16 mouse cellular contexts compared by ENCODE assay signal in genomic region chr19:40748559-40748958, GRCm38 (mm10). TPM values are rescaled to one million over a fixed set of nuclear protein-coding genes. Genes with fewer than 3 reads are reported as not detected.
A peak's percentile ranks its signal among the peaks of the same experiment; 100 is the strongest.
DNase-seq lines count a peak whose midpoint lies in the region; ATAC-seq lines count a peak whose summit lies in the region.
"Had no signal": no experiment of that assay in that cellular context is flagged by ENCODE, and none has a peak within 500 bp of the region (broad histone marks: within the 10 kb centered on the region; RNA-seq: fewer than 3 reads in every experiment).

TSS of gene Cc2d2b (plus strand) at chr19:40748753.

- H3K9ac ChIP-seq in forebrain, embryonic 11.5 days (ENCODE audit: low read length): no peak within 1 kb of the TSS
- H3K9ac ChIP-seq in heart, embryonic 16.5 days (ENCODE audit: low read length): no peak within 1 kb of the TSS
- no peak within 1 kb of the TSS for H3K9ac ChIP-seq in midbrain, embryonic 16.5 days (ENCODE audit: low read depth, low read length)
- no peak within 1 kb of the TSS for H3K9ac ChIP-seq in limb, embryonic 13.5 days
- H3K9ac ChIP-seq: liver, embryonic 14.5 days had no signal

- WGBS in forebrain, embryonic 10.5 days: 76% methylated on average over 17 of the region's 17 CpGs
- 80% methylated on average over 14 of the region's 17 CpGs for WGBS in forebrain, embryonic 11.5 days
- 47% methylated on average over 16 of the region's 17 CpGs for WGBS in heart, embryonic 16.5 days
- 78% methylated on average over 16 of the region's 17 CpGs for WGBS in midbrain, embryonic 16.5 days
- WGBS in midbrain, embryonic 10.5 days: 71% methylated on average over 14 of the region's 17 CpGs
- WGBS in limb, embryonic 13.5 days: 61% methylated on average over 16 of the region's 17 CpGs

- H3K4me3 ChIP-seq in forebrain, embryonic 10.5 days: peak within 1 kb of the TSS; percentile 22; the same call in 1 of the 2 replicates
- no peak within 1 kb of the TSS for H3K4me3 ChIP-seq in forebrain, embryonic 11.5 days (ENCODE audit: low read depth, low read length)
- no peak within 1 kb of the TSS; the same call in 1 of the 2 replicates for H3K4me3 ChIP-seq in heart, embryonic 16.5 days (ENCODE audit: low read length)
- no peak within 1 kb of the TSS for H3K4me3 ChIP-seq in midbrain, embryonic 16.5 days (ENCODE audit: low read depth, low read length)
- no peak within 1 kb of the TSS for H3K4me3 ChIP-seq in midbrain, embryonic 10.5 days
- H3K4me3 ChIP-seq in limb, embryonic 13.5 days: peak within 1 kb of the TSS; percentile 11; the same call in 1 of the 2 replicates

- H3K27me3 ChIP-seq in forebrain, embryonic 10.5 days (ENCODE audit: poor library complexity, severe bottlenecking): no peaks in the 10 kb centered on the region
- no peaks in the 10 kb centered on the region for H3K27me3 ChIP-seq in forebrain, embryonic 11.5 days (ENCODE audit: control insufficient read depth, insufficient read depth, low read length)
- H3K27me3 ChIP-seq in heart, embryonic 16.5 days (ENCODE audit: control insufficient read depth, insufficient read depth, low read length): no peaks in the 10 kb centered on the region
- H3K27me3 ChIP-seq in midbrain, embryonic 16.5 days (ENCODE audit: control insufficient read depth, insufficient read depth, low read depth, low read length): no peaks in the 10 kb centered on the region
- no peaks in the 10 kb centered on the region for H3K27me3 ChIP-seq in midbrain, embryonic 10.5 days (ENCODE audit: low read depth, poor library complexity, severe bottlenecking)
- H3K27me3 ChIP-seq in limb, embryonic 13.5 days: no peaks in the 10 kb centered on the region

- no peak within 1 kb of the TSS for H3K4me2 ChIP-seq in forebrain, embryonic 11.5 days (ENCODE audit: low read depth, low read length, severe bottlenecking)
- H3K4me2 ChIP-seq in heart, embryonic 16.5 days (ENCODE audit: low read depth, low read length): peak within 1 kb of the TSS; percentile 39; the same call in 1 of the 2 replicates
- no peak within 1 kb of the TSS for H3K4me2 ChIP-seq in midbrain, embryonic 16.5 days (ENCODE audit: low read length)
- peak within 1 kb of the TSS; percentile 35 for H3K4me2 ChIP-seq in limb, embryonic 13.5 days (replicated peaks)

- no peak for ATAC-seq in forebrain, embryonic 11.5 days (replicated peaks; ENCODE audit: low FRiP score)
- no peak for ATAC-seq in heart, embryonic 16.5 days (replicated peaks; ENCODE audit: extremely low read depth, insufficient read depth, low FRiP score)
- 0 out of 2 replicates have a peak, but pooled peaks have one; percentile 45 for ATAC-seq in midbrain, embryonic 16.5 days
- no peak for ATAC-seq in limb, embryonic 13.5 days (ENCODE audit: low FRiP score, low read depth)

- no peak within 1 kb of the TSS for H3K27ac ChIP-seq in forebrain, embryonic 10.5 days
- H3K27ac ChIP-seq in forebrain, embryonic 11.5 days (ENCODE audit: low read depth, low read length): no peak within 1 kb of the TSS
- no peak within 1 kb of the TSS for H3K27ac ChIP-seq in heart, embryonic 16.5 days (ENCODE audit: low read length)
- H3K27ac ChIP-seq in midbrain, embryonic 16.5 days (ENCODE audit: low read length): no peak within 1 kb of the TSS
- H3K27ac ChIP-seq in midbrain, embryonic 10.5 days (replicated peaks): no peak within 1 kb of the TSS
- no peak within 1 kb of the TSS for H3K27ac ChIP-seq in limb, embryonic 13.5 days
- H3K27ac ChIP-seq: liver, embryonic 14.5 days; macrophage had no signal

- H3K4me1 ChIP-seq in forebrain, embryonic 10.5 days: no peaks in the 10 kb centered on the region
- H3K4me1 ChIP-seq in forebrain, embryonic 11.5 days (replicated peaks; ENCODE audit: control insufficient read depth, insufficient read depth, low read length): no peaks in the 10 kb centered on the region
- no peaks in the 10 kb centered on the region for H3K4me1 ChIP-seq in heart, embryonic 16.5 days (ENCODE audit: control insufficient read depth, insufficient read depth, low read length)
- H3K4me1 ChIP-seq in midbrain, embryonic 16.5 days (ENCODE audit: control insufficient read depth, insufficient read depth, low read length): no peaks in the 10 kb centered on the region
- H3K4me1 ChIP-seq in midbrain, embryonic 10.5 days: no peaks in the 10 kb centered on the region
- H3K4me1 ChIP-seq in limb, embryonic 13.5 days: no peaks in the 10 kb centered on the region

- no peak for DNase-seq in forebrain, embryonic 10.5 days (ENCODE audit: extremely low spot score, low spot score)
- DNase-seq in forebrain, embryonic 11.5 days (ENCODE audit: low spot score): no peak
- DNase-seq in heart, adult 9 months (ENCODE audit: low spot score in 2 of 2): no peak
- no peak for DNase-seq in midbrain, embryonic 10.5 days (ENCODE audit: low spot score)
- no peak for DNase-seq in gastrocnemius, adult 18-20 months (ENCODE audit: low spot score)
- DNase-seq: cerebellum, adult 8-10 months; kidney, adult 2 months; kidney, postnatal 4 days; right cerebral cortex, postnatal 25 days; thymus, postnatal 25 days had no signal

- H3K9me3 ChIP-seq in forebrain, embryonic 10.5 days: no peaks in the 10 kb centered on the region
- no peaks in the 10 kb centered on the region for H3K9me3 ChIP-seq in forebrain, embryonic 11.5 days (ENCODE audit: control insufficient read depth, low read length)
- no peaks in the 10 kb centered on the region for H3K9me3 ChIP-seq in heart, embryonic 16.5 days (replicated peaks; ENCODE audit: control insufficient read depth, low read length)
- no peaks in the 10 kb centered on the region for H3K9me3 ChIP-seq in midbrain, embryonic 16.5 days (replicated peaks; ENCODE audit: control insufficient read depth, low read length, poor library complexity, severe bottlenecking)
- H3K9me3 ChIP-seq in midbrain, embryonic 10.5 days (replicated peaks): no peaks in the 10 kb centered on the region
- H3K9me3 ChIP-seq in limb, embryonic 13.5 days: no peaks in the 10 kb centered on the region
- H3K9me3 ChIP-seq: G1E had no signal

- no peaks in the 10 kb centered on the region for H3K36me3 ChIP-seq in forebrain, embryonic 10.5 days (replicated peaks)
- H3K36me3 ChIP-seq in forebrain, embryonic 11.5 days (ENCODE audit: control insufficient read depth, insufficient read depth, low read length): no peaks in the 10 kb centered on the region
- no peaks in the 10 kb centered on the region for H3K36me3 ChIP-seq in heart, embryonic 16.5 days (ENCODE audit: control insufficient read depth, insufficient read depth)
- H3K36me3 ChIP-seq in midbrain, embryonic 16.5 days (ENCODE audit: control insufficient read depth, insufficient read depth, low read length): no peaks in the 10 kb centered on the region
- no peaks in the 10 kb centered on the region for H3K36me3 ChIP-seq in midbrain, embryonic 10.5 days
- H3K36me3 ChIP-seq in limb, embryonic 13.5 days: no peaks in the 10 kb centered on the region
- H3K36me3 ChIP-seq: G1E had no signal

RNA-seq across cellular contexts. Expression of gene Cc2d2b, which starts in this region (rescaled TPM):
- 0.05 and 0.06 TPM in 2 replicates for polyA plus RNA-seq in forebrain, embryonic 10.5 days (2016; fragmentation: Nextera tagmentation; extraction: Ambion mirVana)
- 0.11 and 0.12 TPM in 2 replicates for polyA plus RNA-seq in forebrain, embryonic 11.5 days (2014; fragmentation: Nextera tagmentation; extraction: Ambion mirVana)
- polyA plus RNA-seq in heart, embryonic 16.5 days (2015; fragmentation: Nextera tagmentation; extraction: Ambion mirVana): not detected in 2 replicates
- polyA plus RNA-seq in midbrain, embryonic 16.5 days (2015; fragmentation: Nextera tagmentation; extraction: Ambion mirVana): 0.19 and 0.42 TPM in 2 replicates
- 0.06 and 0.22 TPM in 2 replicates for polyA plus RNA-seq in midbrain, embryonic 10.5 days (2016; fragmentation: Nextera tagmentation; extraction: Ambion mirVana)
- 0.22 and 0.25 TPM in 2 replicates for polyA plus RNA-seq in limb, embryonic 13.5 days (2015; fragmentation: Nextera tagmentation; extraction: Ambion mirVana)
- not detected for total RNA-seq in gastrocnemius, adult 18-20 months (2021)
- polyA plus RNA-seq: kidney, adult 2 months; macrophage had no signal

Comparison
In these comparisons a context has a peak if more than half of its experiments do, and no peak if none do; other contexts are left out.
1. H3K4me3 ChIP-seq: peak in forebrain, embryonic 10.5 days (single experiment) and limb, embryonic 13.5 days (single experiment); none in forebrain, embryonic 11.5 days (single experiment), heart, embryonic 16.5 days (single experiment), midbrain, embryonic 16.5 days (single experiment) and midbrain, embryonic 10.5 days (single experiment).
2. Peak in ATAC-seq in midbrain, embryonic 16.5 days; RNA of the gene not detected or under 1 TPM.
3. H3K4me2 ChIP-seq: peak in heart, embryonic 16.5 days (single experiment) and limb, embryonic 13.5 days (single experiment); none in forebrain, embryonic 11.5 days (single experiment) and midbrain, embryonic 16.5 days (single experiment).